Mouse (Mus musculus): ENCODE data around the gene Shank1.
A peak's percentile ranks its signal among the peaks of the same experiment; 100 is the strongest.
"Not testable (repeated sequence)": the region's sequence is repeated elsewhere in the genome, so short reads cannot be mapped to it uniquely, and the experiment has no call there.

Gene Shank1

DNA sequence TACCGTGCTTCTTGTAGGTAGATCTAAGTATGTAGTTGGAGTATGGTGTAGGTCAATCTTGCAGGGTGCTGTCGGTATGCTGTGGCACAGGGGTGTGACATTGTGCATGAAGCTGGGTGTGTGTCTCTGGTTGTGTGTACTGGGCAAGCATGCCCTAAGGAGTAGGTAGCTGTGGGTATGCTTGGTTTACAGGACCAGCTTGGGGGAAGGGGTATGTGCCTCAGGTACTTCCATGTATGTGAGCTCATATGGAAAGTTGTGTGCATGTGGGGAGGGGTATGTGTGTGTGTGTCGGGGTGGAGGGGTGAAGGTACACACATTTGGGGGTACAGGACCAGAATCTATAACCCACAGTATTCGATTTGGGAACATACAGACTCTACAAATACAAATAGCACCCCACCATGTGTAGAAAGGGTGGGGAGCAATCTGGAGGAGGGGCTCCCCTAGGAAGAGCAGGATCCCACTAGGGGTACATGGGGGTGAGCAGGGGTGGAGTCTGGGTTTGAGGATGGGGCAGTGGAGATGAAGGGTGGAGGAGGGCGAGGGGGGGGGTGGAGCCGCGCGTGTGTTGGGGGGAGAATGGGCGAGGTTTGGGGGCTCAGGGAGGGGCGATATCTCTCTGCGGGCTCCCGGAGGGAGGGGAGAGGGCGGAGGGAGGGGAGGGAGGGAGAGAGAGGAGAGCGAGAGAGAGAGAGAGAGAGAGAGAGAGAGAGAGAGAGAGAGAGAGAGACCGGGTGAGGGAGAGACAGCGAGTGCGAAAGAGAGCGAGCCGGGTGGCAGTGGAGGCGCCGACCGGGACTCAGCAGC is at the start of gene Shank1:
Shank1 (plus strand) TSS at position 779 of the 810 bp plus-strand sequence.
- DNase-seq (ENCODE audit: low spot score) = no peak

DNA sequence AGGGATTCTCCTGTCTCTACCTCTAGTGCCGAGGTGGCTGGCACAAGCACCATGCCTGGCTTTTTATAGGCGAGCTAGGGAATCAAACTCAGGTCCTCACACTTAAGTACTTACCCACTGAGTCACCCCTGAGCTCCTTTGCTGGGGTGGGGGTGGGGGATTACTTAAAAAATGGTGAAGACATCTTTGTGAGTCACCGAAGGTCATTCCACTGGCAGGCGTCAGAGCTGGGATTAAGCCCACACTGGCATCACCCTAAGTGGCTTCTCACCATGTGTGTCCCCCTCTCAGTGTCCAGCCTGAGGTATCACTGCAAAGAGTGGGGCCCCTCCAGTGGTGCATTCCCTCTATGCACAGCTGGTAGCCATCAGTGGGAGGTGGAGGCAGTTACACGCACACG is 49.6 kb upstream of the Shank1 start:
- DNase-seq (ENCODE audit: low spot score) = no peak

DNA sequence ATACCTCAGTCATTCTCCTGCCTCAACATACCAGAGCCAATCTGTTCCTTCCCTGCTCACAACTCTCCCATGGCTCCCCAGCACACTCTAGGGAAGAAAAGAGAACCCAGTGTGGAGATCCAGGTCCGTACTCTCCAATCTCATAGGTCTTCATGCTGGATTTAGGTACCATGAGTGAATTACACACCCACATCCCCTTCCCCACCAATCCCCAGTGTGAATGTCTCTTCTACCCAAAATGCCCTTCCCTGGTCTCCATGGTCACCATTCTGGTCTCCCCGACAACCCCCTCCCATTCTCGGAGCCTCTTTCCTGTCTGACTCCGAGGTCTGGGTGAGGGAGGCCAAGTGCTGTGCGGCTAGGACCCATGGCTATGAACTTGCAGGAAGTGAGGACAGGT is 48.9 kb upstream of the Shank1 start, which contains the start of gene Gm15517:
Gm15517 (plus strand) TSS at position 301 of the 400 bp plus-strand sequence.
- no peak for DNase-seq (ENCODE audit: low spot score)

DNA sequence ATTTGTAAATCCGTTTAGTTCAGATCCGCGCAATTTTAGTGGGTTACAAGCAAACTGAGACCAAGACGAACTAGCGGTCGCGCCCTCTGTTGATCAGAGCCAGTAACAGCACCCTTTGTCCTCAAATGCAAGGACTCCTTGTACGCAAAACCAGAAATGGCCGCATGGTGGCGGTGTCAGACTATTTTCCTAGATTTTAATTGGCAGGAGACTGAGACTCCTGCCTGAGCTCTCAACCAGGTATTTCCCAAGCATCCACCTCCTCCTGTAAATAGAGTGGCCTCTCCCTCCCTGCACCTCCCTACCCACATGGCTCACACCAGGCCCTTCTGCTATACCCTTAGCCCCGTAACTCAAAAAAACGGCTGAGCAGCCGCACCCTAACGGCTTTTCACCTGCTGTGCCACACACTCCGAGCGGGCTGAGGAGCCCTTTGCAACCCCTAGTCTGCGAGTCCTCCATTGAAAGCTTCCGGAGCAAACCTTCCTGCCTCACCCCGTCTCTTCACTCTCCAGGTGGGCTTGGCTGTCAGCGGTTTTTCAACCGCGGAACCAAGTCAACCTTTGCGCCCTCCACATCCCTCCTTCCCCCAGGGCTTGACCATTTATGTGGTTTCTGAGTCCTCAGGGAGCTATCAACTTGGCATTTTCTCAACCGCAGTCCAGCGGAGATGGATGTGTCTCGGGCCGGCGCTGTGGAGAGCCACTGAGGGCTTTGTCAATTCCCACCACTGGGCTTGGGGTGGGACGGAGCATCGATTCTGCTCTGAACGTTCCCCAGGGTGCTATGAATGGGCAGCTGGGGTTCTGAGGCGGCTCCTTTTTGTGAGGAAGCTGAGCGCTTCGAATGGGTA is 47.0 kb upstream of the Shank1 start:
- DNase-seq (ENCODE audit: low spot score) = peak; percentile 85

DNA sequence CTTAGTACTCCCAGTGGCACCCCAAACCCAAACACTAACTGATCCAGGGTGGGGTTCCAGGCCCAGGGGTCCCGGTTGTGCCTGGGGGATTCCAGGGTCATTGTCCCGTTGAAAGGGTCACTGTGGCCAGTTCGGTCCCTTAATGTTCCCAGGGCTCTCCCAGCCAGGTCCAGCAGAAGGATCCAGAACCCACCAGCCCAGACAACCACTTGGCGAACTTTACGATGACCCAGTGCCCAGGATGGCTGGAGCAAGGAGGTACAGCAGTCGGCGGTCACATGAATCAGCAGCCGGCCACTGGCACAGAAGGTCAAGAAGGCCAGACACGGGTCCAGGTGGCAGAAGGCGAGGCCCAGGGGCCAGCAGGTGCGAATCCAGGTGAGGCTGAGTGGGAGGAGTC is 41.9 kb upstream of the Shank1 start:
- no peak for DNase-seq (ENCODE audit: low spot score)

DNA sequence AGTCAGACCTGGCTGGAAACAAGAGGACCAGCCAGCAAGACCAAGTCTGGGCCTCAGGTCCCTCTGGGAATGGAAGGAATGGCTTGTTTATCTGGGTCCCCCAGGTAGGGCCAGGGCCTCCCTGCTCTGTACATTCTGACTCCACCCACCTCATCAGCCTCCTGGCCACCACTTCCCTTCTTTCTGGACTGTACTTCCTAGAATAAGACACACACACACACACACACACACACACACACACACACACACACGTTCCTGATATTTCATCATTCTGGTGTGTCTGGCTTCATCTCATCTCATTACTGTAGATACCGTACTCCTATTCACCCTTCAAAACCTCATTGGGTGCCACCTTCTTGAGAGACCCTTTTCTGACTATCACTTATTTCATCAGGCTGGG is 40.7 kb upstream of the Shank1 start:
- DNase-seq (ENCODE audit: low spot score) = no peak

DNA sequence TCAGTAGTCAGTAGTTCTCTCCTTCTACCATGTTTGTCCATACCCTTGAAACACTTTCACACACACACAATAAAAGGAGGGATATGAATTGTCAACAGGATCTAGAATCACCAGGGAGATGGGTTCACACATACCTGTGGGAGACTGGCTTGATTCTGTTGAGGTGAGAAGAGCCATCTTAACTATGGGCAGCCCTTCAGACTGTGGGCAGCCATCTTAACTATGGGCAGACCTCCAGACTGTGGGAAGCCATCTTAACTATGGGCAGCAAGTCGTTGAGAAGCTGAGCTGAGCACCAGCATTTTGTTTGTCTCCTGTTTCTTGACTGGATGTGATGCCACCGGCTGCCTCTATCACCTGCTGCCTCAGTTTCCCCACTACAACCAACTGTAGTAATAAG is 38.7 kb upstream of the Shank1 start:
- DNase-seq (ENCODE audit: low spot score) = no peak

DNA sequence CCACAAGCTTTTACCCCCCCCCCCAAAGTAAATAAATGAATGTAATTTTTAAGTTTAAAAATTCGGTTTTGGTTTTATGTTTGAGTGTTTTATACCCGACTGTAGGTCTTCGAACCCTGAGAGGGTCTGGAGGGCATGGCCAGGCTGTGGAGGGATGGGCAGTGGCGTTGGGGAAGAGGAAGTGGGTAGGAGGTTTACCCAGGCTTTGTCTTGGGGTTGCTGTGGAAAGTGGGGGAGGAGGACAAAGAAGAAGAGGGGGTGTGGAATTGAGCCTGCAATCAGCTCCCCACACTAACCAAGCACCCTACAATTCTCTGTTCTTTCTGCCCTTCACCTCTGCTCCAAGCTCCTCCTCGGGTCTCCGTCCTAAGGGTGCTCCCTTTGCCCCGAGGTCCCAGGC is 37.5 kb upstream of the Shank1 start:
- DNase-seq (ENCODE audit: low spot score) = no peak

DNA sequence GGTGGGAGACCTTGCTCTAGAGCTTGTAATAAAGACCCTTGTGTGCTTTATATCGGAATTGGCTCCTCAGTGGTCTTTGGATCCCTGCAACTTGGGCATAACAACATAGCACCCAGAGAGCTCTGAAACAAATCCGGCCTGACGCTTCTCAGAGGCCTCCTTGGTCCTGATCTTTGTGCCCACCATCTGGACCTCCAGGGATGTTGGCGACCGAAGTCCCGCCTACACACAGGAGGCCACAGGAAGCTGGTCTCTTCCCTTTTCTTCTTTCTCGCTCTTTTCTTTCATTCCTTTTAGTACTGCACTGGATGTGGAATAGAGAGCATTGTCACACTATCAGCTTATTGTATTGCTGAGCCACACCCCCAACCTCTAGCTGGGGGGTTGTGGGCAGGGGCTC is 36.6 kb upstream of the Shank1 start:
- no peak for DNase-seq (ENCODE audit: low spot score)

DNA sequence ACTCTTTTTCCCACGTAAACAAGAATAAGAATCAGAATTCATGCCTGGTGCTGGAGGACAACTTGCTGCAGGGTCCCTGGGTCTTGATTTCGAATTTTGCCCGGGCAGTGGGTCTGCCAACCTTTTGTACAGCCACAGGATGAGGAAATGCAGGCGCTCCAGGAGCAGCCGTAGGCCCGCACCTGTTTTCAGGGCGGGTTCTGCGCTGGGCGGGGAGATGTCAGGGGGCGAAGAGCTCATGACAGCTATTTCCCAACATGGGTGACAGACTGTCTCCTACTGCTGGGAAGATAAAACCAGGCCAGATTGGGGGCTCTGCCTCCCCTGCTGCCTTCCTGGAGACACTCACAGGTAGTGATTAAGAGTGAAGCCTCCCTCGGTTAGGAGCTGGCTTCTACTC is 36.0 kb upstream of the Shank1 start:
- DNase-seq (ENCODE audit: low spot score) = no peak

DNA sequence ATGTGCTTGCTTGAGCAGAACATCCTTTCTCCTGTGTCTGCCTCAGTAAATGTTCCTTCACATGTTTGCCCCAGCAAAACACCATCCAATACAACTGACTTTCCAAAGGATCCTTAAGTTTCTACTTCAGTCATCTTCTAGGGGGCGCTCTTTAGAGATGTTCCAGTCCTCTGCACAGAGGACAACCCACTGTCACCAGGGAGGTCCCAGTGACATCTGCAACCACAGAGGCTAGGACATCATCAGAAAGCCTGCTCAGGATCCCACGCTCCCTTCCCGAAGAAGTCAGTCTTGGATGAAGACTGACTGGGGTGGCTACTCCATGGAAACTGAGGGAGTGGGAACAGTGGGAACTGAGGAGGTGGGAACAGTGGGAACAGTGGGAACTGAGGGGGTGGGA is 34.5 kb upstream of the Shank1 start:
- no peak for DNase-seq (ENCODE audit: low spot score)

DNA sequence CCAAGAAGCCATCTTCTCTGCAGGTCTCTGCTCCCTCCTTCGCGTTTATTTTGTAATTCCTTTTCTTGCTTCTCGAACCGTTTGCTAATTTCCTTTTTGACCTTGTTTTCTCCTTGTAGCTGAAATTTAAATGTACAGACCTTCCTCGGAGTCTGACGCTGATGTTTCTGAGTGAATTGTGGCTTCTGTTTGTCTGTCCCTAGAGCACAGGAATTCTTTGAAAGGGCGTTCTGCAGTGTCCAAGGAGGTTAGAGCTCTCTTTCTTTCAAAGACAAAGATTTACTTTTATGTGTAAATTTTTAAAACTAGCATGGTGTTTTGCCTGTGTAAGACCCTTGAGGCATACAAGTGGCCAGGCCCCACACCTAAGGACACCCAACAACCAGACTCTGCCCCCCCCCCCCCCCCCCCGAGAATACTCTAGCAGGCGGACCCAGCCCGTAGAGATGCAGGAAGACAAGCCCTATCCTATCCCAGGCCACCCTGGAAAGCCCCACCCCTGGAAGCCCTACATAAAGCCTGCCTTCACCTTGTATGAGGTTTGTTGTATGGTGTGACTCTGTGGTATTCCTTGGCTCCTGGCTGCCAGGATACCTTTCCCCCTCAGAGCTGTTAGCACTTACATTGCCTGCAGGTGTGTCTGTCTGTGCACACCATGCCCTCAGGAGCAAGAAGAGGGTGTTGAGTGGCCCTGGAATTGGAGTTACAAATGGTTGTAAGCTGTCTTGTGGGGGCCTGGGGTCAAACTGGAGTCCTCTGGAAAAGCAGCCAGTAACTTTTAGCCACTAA is 33.4 kb upstream of the Shank1 start:
- DNase-seq (ENCODE audit: low spot score) = no peak

DNA sequence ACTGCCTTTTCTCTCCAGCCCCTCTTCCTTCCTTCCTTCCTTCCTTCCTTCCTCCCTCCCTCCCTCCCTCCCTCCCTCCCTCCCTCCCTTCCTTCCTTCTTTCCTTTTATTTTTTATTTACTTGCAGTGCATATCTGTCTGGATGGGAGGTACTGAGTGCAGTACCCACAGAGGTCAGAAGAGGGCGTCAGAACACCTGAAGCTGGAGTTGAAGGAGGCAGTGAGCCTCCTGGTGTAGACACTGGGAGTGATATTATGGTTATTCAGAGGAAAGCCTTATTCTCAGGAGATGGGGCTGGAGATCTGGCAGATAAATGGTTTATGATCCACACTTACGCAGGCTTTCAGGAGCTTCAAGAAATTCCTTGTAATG is 32.8 kb upstream of the Shank1 start:
- peak; percentile 28 for DNase-seq (ENCODE audit: low spot score)

DNA sequence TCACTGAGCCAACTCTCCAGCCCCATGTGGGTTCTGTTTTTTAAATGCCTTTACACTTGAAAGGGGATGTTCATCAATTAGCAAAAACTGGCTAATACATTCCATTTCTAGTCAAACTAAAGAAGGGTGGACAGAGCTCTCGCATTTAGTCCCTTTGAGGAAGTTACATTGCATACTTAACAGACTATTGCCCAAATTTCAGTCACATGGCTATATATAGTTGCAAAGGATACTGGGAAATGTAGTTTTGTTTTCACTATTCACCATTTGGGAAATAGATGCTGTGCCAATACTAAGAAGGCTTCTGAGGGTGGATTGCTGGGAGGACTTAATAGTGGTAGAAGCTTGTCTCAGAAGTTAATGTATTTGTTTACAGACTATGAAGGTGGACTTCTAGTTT is 29.1 kb upstream of the Shank1 start:
- DNase-seq (ENCODE audit: low spot score) = no peak

DNA sequence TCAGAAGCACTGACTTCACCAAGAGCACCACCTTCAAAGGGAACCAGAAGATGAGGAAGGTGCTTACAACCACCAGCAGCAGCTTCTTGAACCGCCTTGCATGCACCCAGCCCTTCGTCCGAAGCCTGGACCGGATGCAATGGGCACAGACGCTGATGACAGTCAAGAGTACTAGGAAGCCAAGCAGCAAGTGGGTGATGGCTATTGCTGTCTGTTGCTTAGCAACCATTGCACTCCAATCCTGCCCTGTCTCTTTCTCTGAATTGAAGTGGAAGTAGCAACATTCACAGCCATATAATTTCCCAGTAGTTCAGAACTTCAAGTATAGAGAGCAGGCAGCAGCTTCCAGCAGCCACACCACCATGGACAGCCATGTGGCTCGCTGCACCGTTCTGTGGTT is 28.5 kb upstream of the Shank1 start:
- DNase-seq (ENCODE audit: low spot score) = no peak

DNA sequence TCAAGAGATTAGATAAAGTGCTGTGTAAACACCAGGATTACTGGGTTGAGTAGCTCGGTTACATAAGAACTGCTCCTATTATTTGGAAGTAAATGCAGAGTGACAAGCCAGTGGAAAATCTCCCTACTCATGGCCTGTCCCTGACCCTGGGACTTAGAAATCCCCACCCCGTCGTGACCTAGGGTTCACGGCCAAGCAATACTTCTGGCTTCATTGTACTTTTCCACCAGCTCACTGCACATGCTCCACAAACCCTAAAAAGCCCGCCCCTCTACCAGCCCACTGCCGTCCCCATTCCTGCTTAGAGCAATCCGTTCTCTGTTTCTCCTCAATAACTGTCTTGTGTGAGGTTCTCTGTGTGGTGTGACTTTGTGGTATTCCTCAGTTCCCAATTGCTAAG is 22.3 kb upstream of the Shank1 start:
- no peak for DNase-seq (ENCODE audit: low spot score)

DNA sequence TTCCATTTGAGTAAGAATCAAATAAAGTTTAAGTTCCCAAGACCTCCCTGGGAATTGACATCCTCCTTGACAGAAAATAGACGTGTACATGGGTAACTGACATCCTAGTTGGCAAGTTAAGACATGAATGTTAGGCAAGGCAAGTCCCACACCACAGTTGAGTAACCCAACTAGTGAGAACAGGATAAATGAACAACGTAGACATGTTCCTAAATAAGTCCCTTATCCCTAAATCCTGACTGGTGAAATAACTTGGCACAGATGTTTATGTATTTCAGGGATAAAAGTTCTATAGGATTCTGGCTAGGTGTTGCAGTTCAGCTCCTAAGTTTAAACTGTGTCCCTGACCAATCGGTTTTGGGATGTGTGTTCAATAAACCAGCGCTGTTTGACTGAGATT is 19.1 kb upstream of the Shank1 start:
- no peak for DNase-seq (ENCODE audit: low spot score)

DNA sequence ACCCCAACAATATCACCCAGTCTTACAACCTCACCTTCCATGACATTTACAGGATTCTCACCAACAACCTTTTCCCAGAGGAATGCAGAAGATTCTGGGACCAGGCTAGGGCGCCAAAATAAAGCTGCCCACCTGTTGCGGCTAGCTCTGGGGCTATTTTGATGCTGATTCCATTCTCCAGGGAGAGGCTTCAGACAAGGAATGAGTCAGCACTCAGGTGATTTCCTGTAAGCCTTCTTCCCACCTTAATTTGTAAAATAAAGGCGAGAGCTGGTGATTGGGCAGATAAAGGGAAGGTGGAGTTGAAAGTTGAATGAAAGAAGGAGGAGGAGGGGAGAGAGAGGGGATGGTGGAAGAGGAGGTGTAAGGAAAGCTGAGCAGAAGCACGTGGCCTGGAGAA is 18.6 kb upstream of the Shank1 start:
- DNase-seq (ENCODE audit: low spot score) = no peak

DNA sequence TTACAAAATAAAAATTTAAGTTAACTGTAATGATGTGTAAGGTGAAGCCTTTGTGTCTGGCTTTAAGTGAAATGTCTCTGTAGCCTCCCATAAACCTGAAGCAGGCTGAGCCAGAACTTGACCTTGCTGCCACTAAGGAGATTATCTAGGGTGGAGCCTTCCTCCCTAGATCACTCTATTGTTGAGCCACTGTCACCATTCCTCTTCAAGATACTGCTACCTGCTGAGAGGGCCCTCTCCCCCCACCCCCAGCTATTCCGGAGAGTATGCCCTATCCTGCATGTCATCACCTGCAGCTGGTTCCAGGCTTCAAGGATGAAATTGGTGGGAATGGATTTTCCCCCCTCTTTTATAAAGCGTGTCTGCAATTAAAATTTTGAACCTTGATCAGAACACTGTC is 12.6 kb upstream of the Shank1 start:
- DNase-seq (ENCODE audit: low spot score) = not testable (repeated sequence)

DNA sequence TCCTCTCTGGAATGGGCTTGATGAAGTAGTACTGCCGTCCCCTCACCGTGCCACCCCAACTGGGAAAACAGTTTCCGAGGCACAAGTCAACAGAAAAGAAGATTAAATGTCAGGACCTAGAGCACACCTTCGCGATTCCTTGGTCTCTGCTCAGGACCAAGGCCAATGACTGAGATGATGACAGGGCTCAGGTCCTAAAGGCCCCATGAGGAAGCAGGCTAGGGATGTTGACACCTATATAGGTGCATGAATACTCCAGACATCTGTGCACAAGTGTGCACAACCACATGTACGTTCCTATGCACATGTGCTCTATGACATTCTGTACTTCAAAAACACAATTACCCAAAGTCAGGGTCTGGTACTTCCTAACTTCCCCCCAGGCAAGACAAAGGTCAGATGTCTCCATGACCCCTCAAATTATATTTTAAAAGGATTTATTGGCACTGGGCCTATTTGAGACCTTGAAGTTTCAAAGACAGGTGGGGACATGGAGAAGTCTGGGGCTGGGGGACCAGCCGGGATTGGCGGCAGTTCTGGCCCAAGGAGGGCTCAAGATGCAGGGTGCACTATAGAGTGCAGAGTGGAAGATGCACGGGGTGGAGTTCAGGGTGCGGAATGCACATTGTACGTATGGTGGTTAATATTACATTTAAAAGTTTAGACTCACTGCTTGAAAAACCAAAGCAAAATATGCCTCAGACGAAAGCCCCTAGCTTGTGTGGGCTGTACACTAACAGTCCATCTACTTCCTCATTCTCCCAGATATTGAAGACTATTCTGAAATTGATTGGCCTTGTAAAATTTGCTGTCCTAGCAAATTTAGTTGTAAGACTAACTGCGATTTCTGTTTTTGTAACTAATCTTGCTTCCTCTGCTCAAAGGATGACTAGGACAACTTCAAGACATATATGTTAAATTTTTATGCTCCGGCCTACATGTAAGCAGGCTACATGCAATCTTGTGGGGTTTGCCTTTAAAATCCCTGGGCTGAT is 6.4 kb upstream of the Shank1 start:
- no peak for DNase-seq (ENCODE audit: low spot score)

DNA sequence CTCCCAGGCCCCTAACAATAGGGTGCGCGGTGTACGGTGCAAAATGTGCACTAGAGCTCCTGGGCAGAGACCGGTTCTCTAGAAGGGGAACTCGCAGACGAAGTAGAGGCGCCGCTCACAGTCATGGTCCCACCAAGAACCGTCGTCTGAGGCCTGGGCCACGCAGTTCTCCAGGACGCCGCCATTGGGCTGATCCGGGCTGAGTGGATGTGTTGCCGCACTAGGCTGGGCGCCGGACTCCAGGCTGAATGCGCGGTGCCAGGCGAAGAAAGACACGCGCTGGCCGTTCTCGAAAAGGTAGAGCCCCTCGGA is 5.6 kb upstream of the Shank1 start:
- no peak for DNase-seq (ENCODE audit: low spot score)
